Mouse (Mus musculus) hindbrain, embryonic 15.5 days (tissue): ENCODE data around the gene Glis1. TPM values are rescaled to one million over a fixed set of nuclear protein-coding genes. Genes with fewer than 3 reads are reported as not detected.

Experiments
- ATAC-seq: fragments of 200-750 bp; cut with Nextera tagmentation; 2 replicates; pipeline ENCODE4 v1.8.0; 2017; ENCODE audit warnings: low read depth, moderate number of reproducible peaks, moderate TSS enrichment; ENCODE audit not compliant: low FRiP score
- H3K27ac ChIP-seq: fragments of 300-500 bp; sonication (generic); replicated peaks from 2 replicates; pipeline ENCODE4 v1.5.1; 2015; ENCODE audit warnings: mild to moderate bottlenecking, inconsistent platforms
- H3K27me3 ChIP-seq: fragments of 300-500 bp; sonication (generic); 2 replicates; pipeline ENCODE4 v1.6.1; 2015; ENCODE audit warnings: control low read depth, inconsistent platforms
- H3K36me3 ChIP-seq: fragments of 300-500 bp; sonication (generic); 2 replicates; pipeline ENCODE4 v1.6.1; 2015; ENCODE audit warnings: control low read depth, inconsistent platforms
- H3K4me1 ChIP-seq: fragments of 300-500 bp; sonication (generic); replicated peaks from 2 replicates; pipeline ENCODE4 v1.6.1; 2015; ENCODE audit warnings: control low read depth, inconsistent platforms
- H3K4me2 ChIP-seq: fragments of 300-500 bp; sonication (generic); 2 replicates; pipeline ENCODE4 v1.6.1; 2015; ENCODE audit warnings: moderate library complexity, mild to moderate bottlenecking, inconsistent platforms
- H3K4me3 ChIP-seq: fragments of 300-500 bp; sonication (generic); 2 replicates; pipeline ENCODE4 v1.5.1; 2015; ENCODE audit warnings: mild to moderate bottlenecking, inconsistent platforms
- H3K9ac ChIP-seq: fragments of 300-500 bp; sonication (generic); 2 replicates; pipeline ENCODE4 v1.6.1; 2015; ENCODE audit warnings: inconsistent platforms
- H3K9me3 ChIP-seq: fragments of 300-500 bp; sonication (generic); 2 replicates; pipeline ENCODE4 v1.6.1; 2016; ENCODE audit warnings: control low read depth, inconsistent platforms
- WGBS: fragments of 180-500 bp; shearing (Covaris S2); methylation state at CpG from one replicate; pipeline ENCODE4 v1.1.7; 2015; 5-methylcytosine and 5-hydroxymethylcytosine counted together
- polyA plus RNA-seq: library from polyadenylated mRNA; unstranded; fragments of >200 nt; fragmentation: Nextera tagmentation; extraction: Ambion mirVana; gene quantifications from 2 replicates; pipeline ENCODE4 v1.2.1, GENCODE M21; 2015

The Glis1 gene
- polyA plus RNA-seq, 1 experiment from 2014 or later = 4.2 TPM

DNA sequence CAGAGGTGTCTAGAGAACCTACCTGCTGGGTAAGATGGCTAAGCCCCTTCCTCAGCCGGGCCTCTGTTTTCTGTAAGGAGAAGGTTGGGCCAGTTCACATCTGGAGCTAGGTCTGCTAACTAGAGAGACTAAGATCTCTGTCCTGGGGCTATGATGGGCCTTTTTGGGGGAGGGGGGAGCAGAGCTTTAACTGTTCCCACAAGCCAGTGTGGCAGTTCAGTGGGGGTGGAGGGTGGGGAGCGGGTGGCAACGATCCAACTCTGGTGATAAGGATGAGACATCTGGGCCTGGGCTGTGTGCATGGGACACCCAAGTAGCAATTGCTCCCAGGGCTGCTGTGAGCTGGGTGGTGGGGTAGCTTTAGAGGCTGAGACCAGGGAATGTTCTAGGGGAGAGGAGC, 124.4 kb downstream of the Glis1 start:
- H3K27me3 ChIP-seq = no peaks in the 10 kb centered on the region
- peaks cover 5% of the 10 kb centered on the region for H3K4me1 ChIP-seq
- H3K9ac ChIP-seq = no peak overlapping the region
- WGBS = 79% methylated on average over 3 of the region's 3 CpGs
- H3K4me2 ChIP-seq = no peak overlapping the region
- H3K4me3 ChIP-seq = no peak overlapping the region
- no peaks in the 10 kb centered on the region for H3K36me3 ChIP-seq
- H3K9me3 ChIP-seq = no peaks in the 10 kb centered on the region
- no peak overlapping the region for H3K27ac ChIP-seq
- ATAC-seq = no peak

DNA sequence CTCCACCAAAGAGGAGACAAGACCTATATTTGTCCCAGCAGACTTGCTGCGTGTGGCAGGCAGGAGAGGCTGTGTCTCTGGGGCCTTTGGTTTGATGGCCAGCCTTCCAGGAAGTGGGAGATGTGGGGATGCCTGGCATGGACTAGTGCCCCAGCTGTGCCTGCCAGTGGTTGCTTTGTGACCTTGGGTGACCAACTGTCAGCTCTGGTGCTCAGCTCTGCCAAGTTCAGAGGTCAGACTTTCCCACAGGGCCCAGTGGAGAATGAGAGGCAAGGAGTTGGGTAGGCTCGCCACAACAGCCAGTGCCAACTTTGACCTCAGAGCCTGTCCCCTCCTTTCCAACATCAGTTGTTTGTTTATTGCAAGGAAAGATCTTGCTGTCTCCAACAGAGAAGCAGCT, 126.7 kb downstream of the Glis1 start:
- H3K27ac ChIP-seq = no peak overlapping the region
- H3K4me2 ChIP-seq = no peak overlapping the region
- WGBS = 83% methylated on average over 2 of the region's 2 CpGs

DNA sequence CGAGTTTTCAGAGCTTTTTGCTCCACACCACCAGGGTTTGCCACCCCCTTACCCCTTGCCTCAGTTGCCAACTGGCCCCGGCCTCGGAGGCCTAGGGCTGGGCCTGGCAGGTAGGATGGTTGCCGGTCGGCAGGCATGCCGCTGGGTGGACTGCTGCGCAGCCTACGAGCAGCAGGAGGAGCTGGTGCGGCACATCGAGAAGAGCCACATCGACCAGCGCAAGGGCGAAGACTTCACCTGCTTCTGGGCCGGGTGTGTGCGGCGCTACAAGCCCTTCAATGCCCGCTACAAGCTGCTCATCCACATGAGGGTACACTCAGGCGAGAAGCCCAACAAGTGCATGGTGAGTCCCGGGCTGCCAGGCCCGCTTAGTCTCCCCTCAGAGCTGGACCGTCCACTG, 133.8 kb downstream of the Glis1 start:
- no peak overlapping the region for H3K9ac ChIP-seq
- 62% methylated on average over 21 of the region's 21 CpGs for WGBS
- no peak for ATAC-seq
- H3K4me2 ChIP-seq = no peak overlapping the region
- no peaks in the 10 kb centered on the region for H3K27me3 ChIP-seq
- H3K4me3 ChIP-seq = no peak overlapping the region
- H3K4me1 ChIP-seq = peaks cover 13% of the 10 kb centered on the region
- H3K9me3 ChIP-seq = no peaks in the 10 kb centered on the region
- no peak overlapping the region for H3K27ac ChIP-seq
- no peaks in the 10 kb centered on the region for H3K36me3 ChIP-seq

More for the DNA sequence above, 126.7 kb downstream of the Glis1 start:
- Histone ChIP-seq H3K27me3 (no peaks in the 10 kb centered on the region), H3K4me3 (no peak overlapping the region), H3K4me1 (peaks cover 5% of the 10 kb centered on the region), H3K36me3 (no peaks in the 10 kb centered on the region), H3K9me3 (no peaks in the 10 kb centered on the region), H3K9ac (no peak overlapping the region)
- no peak for ATAC-seq

DNA sequence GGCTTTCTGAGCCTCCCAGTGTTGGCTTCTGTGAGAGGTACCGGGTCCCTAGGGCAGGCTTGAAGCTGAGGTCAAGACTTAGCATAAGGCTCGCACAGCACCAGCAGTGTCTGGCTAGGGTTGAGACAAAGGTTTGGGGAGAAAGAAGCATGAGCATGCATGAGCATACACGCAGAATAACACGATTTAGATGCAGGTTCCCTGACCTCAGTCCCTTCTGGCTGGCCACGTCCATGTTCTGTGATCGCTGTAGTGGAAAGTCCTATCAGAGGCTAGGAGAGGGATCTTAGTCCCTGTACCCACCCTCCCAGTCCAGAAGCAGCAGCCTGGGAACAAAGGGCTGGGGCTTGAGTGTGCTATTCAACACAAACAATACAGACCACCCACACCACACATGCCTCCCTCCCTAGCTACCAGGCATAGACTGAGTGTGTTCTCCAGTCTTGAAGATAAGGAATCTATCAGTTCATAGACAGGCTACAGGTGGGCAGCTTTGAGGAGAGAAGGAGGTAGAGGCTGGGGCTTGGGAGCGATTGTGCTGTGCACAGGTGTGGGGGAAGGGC, 134.6 kb downstream of the Glis1 start:
- H3K9ac ChIP-seq = no peak overlapping the region
- H3K27me3 ChIP-seq = no peaks in the 10 kb centered on the region
- H3K9me3 ChIP-seq = no peaks in the 10 kb centered on the region
- no peak overlapping the region for H3K27ac ChIP-seq
- no peaks in the 10 kb centered on the region for H3K36me3 ChIP-seq
- ATAC-seq = no peak
- no peak overlapping the region for H3K4me2 ChIP-seq
- H3K4me1 ChIP-seq = peaks cover 13% of the 10 kb centered on the region
- 30% methylated on average over 7 of the region's 7 CpGs for WGBS
- no peak overlapping the region for H3K4me3 ChIP-seq

DNA sequence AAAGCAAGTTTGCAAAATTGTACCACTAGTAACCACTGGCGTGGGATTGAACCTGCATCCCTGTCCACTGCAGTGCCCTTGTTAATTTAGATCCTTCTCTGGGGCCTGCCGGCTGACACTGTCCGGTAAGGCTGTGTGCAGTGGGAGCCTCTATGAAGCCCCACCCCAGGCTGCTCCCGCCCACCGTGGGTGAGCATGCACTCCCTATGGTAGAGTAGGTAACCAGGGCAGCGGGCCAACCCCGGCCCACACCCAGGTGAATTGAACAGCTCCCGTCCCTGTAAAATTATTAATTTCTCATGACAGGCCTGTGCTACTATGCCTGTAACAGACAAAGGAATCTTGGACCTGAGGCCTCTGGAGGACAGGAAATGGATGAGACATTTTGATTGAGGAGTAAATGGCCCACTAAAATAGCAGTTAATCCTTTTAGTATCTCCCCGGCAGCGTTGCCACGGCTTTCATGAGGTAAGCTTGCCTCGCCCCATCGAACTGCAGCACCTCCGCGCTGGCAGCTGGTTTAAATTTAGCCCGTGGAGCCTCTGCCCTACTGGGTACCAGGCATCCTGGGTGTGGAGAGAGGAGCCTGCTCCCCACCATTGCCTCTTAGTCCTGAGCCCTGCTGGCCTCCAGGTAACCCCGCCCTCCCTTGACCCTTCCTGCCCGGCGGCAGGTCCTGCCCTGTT, 136.1 kb downstream of the Glis1 start:
- Histone ChIP-seq H3K27ac (no peak overlapping the region), H3K9ac (no peak overlapping the region)

DNA sequence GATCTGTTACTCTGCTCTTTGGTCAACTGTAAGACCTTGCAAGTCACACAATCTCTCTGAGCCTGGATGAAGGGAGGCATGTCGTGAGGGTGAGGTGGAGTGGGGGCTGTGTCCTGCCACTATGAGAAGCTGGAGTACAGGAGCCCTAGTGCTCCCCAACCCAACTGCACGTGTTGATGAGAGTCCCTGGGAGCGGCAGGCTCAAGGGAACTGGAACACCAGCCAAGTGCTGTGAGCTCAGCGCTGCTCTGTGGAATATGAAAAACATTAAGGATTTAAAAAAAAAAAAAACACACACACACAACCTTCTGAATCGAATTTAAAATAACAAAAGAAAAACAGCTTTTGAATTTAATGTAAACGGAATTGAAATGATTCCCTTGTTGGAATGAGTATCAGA, 141.4 kb downstream of the Glis1 start:
- peaks cover 16% of the 10 kb centered on the region for H3K4me1 ChIP-seq
- H3K9ac ChIP-seq = no peak overlapping the region
- no peak for ATAC-seq
- no peak overlapping the region for H3K4me3 ChIP-seq
- no peak overlapping the region for H3K27ac ChIP-seq
- H3K36me3 ChIP-seq = no peaks in the 10 kb centered on the region
- 67% methylated on average over 6 of the region's 6 CpGs for WGBS
- H3K9me3 ChIP-seq = no peaks in the 10 kb centered on the region
- no peaks in the 10 kb centered on the region for H3K27me3 ChIP-seq
- no peak overlapping the region for H3K4me2 ChIP-seq

More for the DNA sequence above, 136.1 kb downstream of the Glis1 start:
- Histone ChIP-seq H3K36me3 (no peaks in the 10 kb centered on the region), H3K4me2 (no peak overlapping the region), H3K4me3 (no peak overlapping the region), H3K9me3 (no peaks in the 10 kb centered on the region), H3K27me3 (no peaks in the 10 kb centered on the region), H3K4me1 (peaks cover 13% of the 10 kb centered on the region)
- ATAC-seq = no peak
- WGBS = 56% methylated on average over 19 of the region's 19 CpGs

DNA sequence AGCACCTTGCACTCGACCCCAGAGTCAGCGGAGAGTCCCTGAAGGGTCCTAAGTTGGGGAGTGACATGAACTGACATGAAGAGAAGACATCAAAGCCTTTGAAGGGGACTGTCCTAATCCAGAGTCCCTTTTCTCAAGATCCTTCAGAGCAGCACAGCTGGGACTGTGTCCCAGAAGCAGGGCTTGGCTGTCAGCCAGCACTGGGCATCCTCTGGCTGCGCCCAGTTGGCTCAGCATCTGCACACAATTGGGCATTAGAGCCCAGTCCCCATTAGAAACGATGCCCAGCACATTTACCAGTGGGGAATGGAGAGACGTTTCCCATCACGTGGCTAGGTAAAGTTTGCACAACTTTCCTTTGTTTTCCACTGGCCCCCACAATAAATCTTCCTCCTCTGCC, 142.4 kb downstream of the Glis1 start:
- ATAC-seq = no peak
- Histone ChIP-seq H3K4me2 (no peak overlapping the region), H3K27ac (no peak overlapping the region), H3K9me3 (no peaks in the 10 kb centered on the region), H3K36me3 (no peaks in the 10 kb centered on the region), H3K4me3 (no peak overlapping the region), H3K27me3 (no peaks in the 10 kb centered on the region), H3K9ac (no peak overlapping the region), H3K4me1 (peaks cover 11% of the 10 kb centered on the region; the same call in 1 of the 2 replicates)
- WGBS = 60% methylated on average over 6 of the region's 6 CpGs

DNA sequence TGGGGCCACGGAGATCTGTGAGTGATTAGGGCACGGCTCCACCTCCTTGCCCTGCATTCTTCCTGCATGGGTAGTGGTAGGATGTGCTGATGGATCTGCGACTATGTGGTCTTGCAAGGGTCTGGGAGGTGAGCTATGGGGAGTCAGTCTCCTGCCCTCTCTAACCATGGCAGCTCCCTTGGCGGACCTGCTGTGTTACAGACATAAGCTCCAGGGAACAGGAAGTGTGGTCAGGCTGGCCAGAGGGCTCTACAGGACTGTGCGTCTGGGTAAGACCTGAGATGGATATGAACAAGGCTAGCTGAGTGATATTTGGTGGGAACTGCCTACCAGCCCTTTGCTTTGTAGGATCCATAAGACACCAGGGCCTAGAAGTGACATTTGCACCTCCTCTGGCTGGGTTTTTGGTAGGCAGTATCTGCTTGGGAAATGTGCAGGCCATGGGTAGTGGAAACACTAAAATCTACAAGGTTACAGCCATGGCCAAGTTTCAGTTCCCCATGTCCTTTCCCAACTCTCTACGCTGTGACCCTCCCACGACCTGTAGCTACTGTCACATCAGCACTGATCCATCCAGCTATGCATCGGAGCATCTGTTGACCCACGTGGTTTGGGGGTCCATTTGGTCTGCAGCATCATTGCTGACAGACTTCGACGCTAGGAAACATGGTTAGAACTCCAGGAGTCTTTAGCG, 142.9 kb downstream of the Glis1 start:
- H3K4me2 ChIP-seq = no peak overlapping the region

DNA sequence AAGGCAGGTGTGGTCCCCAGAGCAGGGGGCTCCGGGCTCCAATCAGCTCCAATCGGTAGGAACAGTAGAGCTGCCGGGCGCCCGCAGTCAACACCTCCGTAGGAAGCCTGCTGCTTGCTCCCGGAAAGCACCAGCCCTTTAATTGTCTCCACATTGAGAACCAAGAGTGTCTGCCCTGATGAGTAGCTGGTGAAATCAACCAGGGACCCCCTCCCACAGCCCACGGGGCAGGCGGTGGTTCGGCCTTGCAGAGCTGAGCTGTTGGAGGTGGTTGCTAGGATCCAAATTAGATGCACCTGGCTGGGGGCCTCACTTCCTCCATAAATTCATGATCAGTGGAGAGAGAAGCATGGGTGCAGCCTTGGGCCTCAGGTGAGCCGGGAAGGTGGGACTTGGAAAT, 146.5 kb downstream of the Glis1 start:
- H3K4me2 ChIP-seq = no peak overlapping the region

More for the DNA sequence above, 142.9 kb downstream of the Glis1 start:
- Histone ChIP-seq H3K4me3 (no peak overlapping the region), H3K9ac (no peak overlapping the region), H3K4me1 (peaks cover 11% of the 10 kb centered on the region; the same call in 1 of the 2 replicates), H3K27me3 (no peaks in the 10 kb centered on the region), H3K9me3 (no peaks in the 10 kb centered on the region), H3K36me3 (no peaks in the 10 kb centered on the region), H3K27ac (no peak overlapping the region)
- no peak for ATAC-seq
- WGBS = 87% methylated on average over 12 of the region's 12 CpGs

DNA sequence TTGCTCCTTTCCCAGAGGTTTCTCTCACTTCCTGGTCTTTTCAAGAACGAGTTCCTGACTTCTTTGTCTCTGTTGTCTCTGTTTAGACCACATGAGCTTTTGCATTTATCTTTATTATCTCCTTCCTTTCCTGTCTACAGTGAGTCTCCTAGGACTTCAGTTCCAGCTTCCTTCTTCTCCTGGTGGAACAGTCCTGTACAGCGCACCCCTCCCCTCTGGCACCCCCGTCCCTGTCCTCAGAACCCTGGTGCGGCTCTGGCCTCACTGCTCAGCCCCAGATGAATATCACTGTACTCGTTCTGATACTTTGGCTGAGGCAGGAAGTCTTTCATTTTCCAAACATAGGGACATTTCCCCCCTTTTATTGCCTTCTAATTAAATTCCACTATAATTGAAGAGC, 152.0 kb downstream of the Glis1 start:
- ATAC-seq = no peak
- 70% methylated on average over 5 of the region's 5 CpGs for WGBS
- Histone ChIP-seq H3K4me3 (no peak overlapping the region), H3K4me2 (no peak overlapping the region), H3K36me3 (no peaks in the 10 kb centered on the region), H3K9ac (no peak overlapping the region), H3K27ac (no peak overlapping the region), H3K9me3 (no peaks in the 10 kb centered on the region), H3K4me1 (peaks cover 6% of the 10 kb centered on the region), H3K27me3 (no peaks in the 10 kb centered on the region)

More for the DNA sequence above, 146.5 kb downstream of the Glis1 start:
- WGBS = 82% methylated on average over 11 of the region's 11 CpGs
- Histone ChIP-seq H3K4me1 (peaks cover 11% of the 10 kb centered on the region; the same call in 1 of the 2 replicates), H3K9me3 (no peaks in the 10 kb centered on the region), H3K36me3 (no peaks in the 10 kb centered on the region), H3K27ac (no peak overlapping the region), H3K9ac (no peak overlapping the region), H3K4me3 (no peak overlapping the region), H3K27me3 (no peaks in the 10 kb centered on the region)
- no peak for ATAC-seq

DNA sequence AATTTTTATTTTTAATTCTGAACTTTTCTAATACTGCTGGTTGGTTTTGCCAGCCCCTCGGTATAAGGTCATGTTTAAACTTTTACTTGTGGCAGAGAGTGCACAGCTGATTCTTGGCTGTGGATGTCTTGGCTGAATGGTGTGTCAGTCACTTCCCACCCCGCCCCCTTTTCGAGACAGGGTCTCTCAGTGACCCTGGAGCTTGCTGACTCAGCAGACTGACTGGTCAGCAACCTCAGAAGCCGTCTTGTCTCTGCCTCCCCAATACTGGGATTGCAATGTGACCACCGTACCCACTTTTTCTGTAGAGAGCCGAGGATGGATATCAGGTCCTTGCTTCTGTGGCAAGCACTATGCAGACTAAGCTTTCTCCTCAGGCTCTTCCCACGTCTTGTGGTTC, 154.2 kb downstream of the Glis1 start:
- H3K27me3 ChIP-seq = no peaks in the 10 kb centered on the region
- peaks cover 6% of the 10 kb centered on the region for H3K4me1 ChIP-seq
- no peak overlapping the region for H3K4me2 ChIP-seq
- WGBS = 79% methylated on average over 7 of the region's 7 CpGs
- no peak for ATAC-seq
- no peaks in the 10 kb centered on the region for H3K36me3 ChIP-seq
- H3K4me3 ChIP-seq = no peak overlapping the region
- H3K9me3 ChIP-seq = no peaks in the 10 kb centered on the region
- no peak overlapping the region for H3K27ac ChIP-seq
- H3K9ac ChIP-seq = no peak overlapping the region

DNA sequence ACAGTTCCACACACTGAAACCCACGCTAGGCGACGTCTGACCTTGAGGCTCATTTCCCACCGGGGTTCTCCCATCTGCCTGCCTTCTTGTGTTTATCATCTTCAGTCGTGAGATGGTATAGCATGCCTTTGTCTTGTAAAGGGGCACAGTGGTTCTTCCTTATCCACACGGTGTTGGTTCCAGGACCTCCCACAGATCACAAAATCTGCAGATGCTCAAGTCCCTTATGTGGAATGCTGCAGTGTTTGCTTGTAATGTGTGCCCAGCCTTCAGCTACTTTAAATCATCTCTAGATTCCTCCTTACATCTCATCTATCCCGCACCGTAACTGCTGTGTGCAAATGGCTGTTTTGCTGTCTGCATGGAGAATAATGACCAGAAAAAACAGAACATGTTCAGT, 154.7 kb downstream of the Glis1 start:
- no peak overlapping the region for H3K9ac ChIP-seq
- H3K27me3 ChIP-seq = no peaks in the 10 kb centered on the region
- no peak overlapping the region for H3K4me2 ChIP-seq
- peaks cover 6% of the 10 kb centered on the region for H3K4me1 ChIP-seq
- H3K27ac ChIP-seq = no peak overlapping the region
- 80% methylated on average over 8 of the region's 8 CpGs for WGBS
- H3K9me3 ChIP-seq = no peaks in the 10 kb centered on the region
- H3K4me3 ChIP-seq = no peak overlapping the region
- no peaks in the 10 kb centered on the region for H3K36me3 ChIP-seq
- no peak for ATAC-seq
